Mouse (Mus musculus) lung, postnatal 0 days (tissue): ENCODE data around the gene Dync1i1.

Experiments used
- CTCF ChIP-seq: IDR thresholded peaks from 2 replicates; pipeline ENCODE4 v1.5.1; 2016; ENCODE audit warnings: antibody characterized with exemption, mild to moderate bottlenecking
- EP300 ChIP-seq: IDR thresholded peaks from 2 replicates; pipeline ENCODE4 v1.6.1; 2016; ENCODE audit warnings: antibody characterized with exemption, mild to moderate bottlenecking, control low read depth

GRCm38 (mm10) chr6:5846154-5846553 lies 120.7 kb downstream of the Dync1i1 start:
- TF ChIP-seq CTCF (no peak), EP300 (no peak)
